Mouse (Mus musculus) spleen, adult 2 months (tissue): ENCODE measurements around the gene Akr1c13. TPM values are rescaled to one million over a fixed set of nuclear protein-coding genes. Genes with fewer than 3 reads are reported as not detected.

Source experiments
- DNase-seq, 2 experiments: peaks; one replicate each; pipeline versions ENCODE4 v3.0.0 to v3.0.0-alpha.2; 2012 to 2021; ENCODE audit warnings: low spot score in 2 of 2, low read depth in 1 of 2
- H3K27ac ChIP-seq: fragments of 200-500 bp; 2 replicates; pipeline ENCODE4 v1.5.1; 2012; ENCODE audit warnings: low read length, inconsistent platforms; ENCODE audit not compliant: insufficient read depth
- H3K27me3 ChIP-seq: fragments of 200-500 bp; 2 replicates; pipeline ENCODE4 v1.6.1; 2012; ENCODE audit warnings: mild to moderate bottlenecking, moderate library complexity, low read length, inconsistent platforms; ENCODE audit not compliant: control insufficient read depth, insufficient read depth
- H3K36me3 ChIP-seq: fragments of 200-500 bp; 2 replicates; pipeline ENCODE4 v1.6.1; 2012; ENCODE audit warnings: mild to moderate bottlenecking, low read length, inconsistent platforms; ENCODE audit not compliant: control insufficient read depth, insufficient read depth
- H3K4me1 ChIP-seq: fragments of 200-500 bp; 2 replicates; pipeline ENCODE4 v1.6.1; 2011; ENCODE audit warnings: inconsistent platforms; ENCODE audit not compliant: control insufficient read depth, insufficient read depth, insufficient read length
- H3K4me3 ChIP-seq: fragments of 200-500 bp; 2 replicates; pipeline ENCODE4 v1.5.1; 2011; ENCODE audit warnings: mild to moderate bottlenecking, inconsistent platforms; ENCODE audit not compliant: insufficient read depth, insufficient read length; ENCODE audit errors: extremely low read depth
- CTCF ChIP-seq: fragments of 200-500 bp; IDR thresholded peaks from 2 replicates; pipeline ENCODE4 v1.5.1; 2011; ENCODE audit warnings: mild to moderate bottlenecking, inconsistent platforms; ENCODE audit not compliant: insufficient read depth, insufficient read length, insufficient replicate concordance; ENCODE audit errors: extremely low read depth
- POLR2A ChIP-seq: fragments of 200-500 bp; IDR thresholded peaks from 2 replicates; pipeline ENCODE4 v1.6.1; 2011; ENCODE audit warnings: low read depth, low read length, inconsistent platforms
- WGBS: fragments of 180-500 bp; shearing (Covaris S2); methylation state at CpG from one replicate; pipeline ENCODE4 v1.1.7; 2018; 5-methylcytosine and 5-hydroxymethylcytosine counted together
- polyA plus RNA-seq: library from polyadenylated mRNA; depleted of rRNA; stranded (reverse); fragments of >200 nt; gene quantifications from 2 replicates; pipeline ENCODE4 v1.2.3, GENCODE M21; 2012; rRNA removed

The Akr1c13 gene
- 1.4 and 1.8 TPM in 2 replicates for polyA plus RNA-seq

DNA sequence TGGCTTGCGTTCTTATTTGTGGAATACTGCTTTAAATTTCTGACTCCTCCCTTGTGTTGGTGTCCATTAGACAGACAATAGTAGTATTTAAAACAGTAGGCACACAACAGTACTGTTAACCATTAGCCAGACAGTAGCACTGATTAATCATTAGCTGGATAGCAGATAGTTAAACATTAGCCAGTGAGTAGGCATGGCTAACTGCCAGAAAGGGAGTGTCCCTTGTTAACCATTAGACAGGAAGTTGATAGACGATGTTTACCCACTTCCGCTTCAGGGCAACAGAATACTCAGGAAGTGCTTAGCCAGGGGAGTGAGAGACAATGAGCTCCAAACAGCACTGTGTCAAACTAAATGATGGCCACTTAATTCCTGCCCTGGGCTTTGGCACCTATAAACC lies at the start of gene Akr1c13:
TSS of gene Akr1c13 (plus strand) at position 247 of the 400 bp plus-strand sequence.
- DNase-seq, result peak in 1 of 2 experiments; percentile 4
- TF ChIP-seq POLR2A, result no peak
- TF ChIP-seq CTCF, result no peak
- peak within 1 kb of the TSS; percentile 29; the same call in 1 of the 2 replicates for H3K4me3 ChIP-seq
- H3K27ac ChIP-seq, result peak within 1 kb of the TSS; percentile 1; the same call in 1 of the 2 replicates
- WGBS, result 47% methylated on average over 3 of the region's 3 CpGs
- no peaks in the 10 kb centered on the region for H3K4me1 ChIP-seq
- H3K36me3 ChIP-seq, result no peaks in the 10 kb centered on the region
- H3K27me3 ChIP-seq, result no peaks in the 10 kb centered on the region

GRCm38 (mm10) chr13:4144261-4144660 lies 46.7 kb upstream of the Akr1c13 start:
- H3K27ac ChIP-seq, result no peak overlapping the region
- no peaks in the 10 kb centered on the region for H3K4me1 ChIP-seq
- no peaks in the 10 kb centered on the region for H3K36me3 ChIP-seq
- no peak for TF ChIP-seq POLR2A
- no peak for TF ChIP-seq CTCF
- no peak overlapping the region for H3K4me3 ChIP-seq
- 67% methylated on average over 1 of the region's 1 CpGs for WGBS
- H3K27me3 ChIP-seq, result no peaks in the 10 kb centered on the region
- no peak for DNase-seq

- WGBS, result 81% methylated on average over 5 of the region's 5 CpGs
- Histone ChIP-seq H3K27me3 (no peaks in the 10 kb centered on the region), H3K36me3 (no peaks in the 10 kb centered on the region), H3K4me3 (no peak within 1 kb of the TSS), H3K27ac (no peak within 1 kb of the TSS), H3K4me1 (no peaks in the 10 kb centered on the region)
- no peak for DNase-seq
- TF ChIP-seq POLR2A (no peak), CTCF (no peak)
These were observed 40.4 kb upstream of the Akr1c13 start, which contains the start of gene Akr1c18 for GRCm38 (mm10) chr13:4150518-4150917. Gene Akr1c18, minus strand, starts transcription at chr13:4150654.

DNA sequence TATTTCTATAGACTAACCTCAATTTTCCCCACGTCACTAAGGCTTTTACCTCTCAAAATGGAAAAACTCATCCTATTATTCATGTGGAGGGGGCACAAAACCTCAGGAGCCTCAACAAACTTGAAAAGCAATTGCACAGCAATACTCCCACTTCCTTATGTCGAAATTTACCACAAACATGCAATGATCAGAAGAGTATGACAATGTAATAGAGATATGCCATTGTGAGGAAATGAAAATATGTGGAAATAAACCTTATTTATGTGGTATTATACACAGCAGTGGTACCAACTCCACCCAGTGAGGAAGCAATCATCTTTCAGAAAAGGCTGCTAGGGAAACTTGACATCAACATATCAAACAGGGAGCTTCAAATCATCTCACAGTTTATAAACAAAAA lies 38.0 kb upstream of the Akr1c13 start:
- no peaks in the 10 kb centered on the region for H3K36me3 ChIP-seq
- no peaks in the 10 kb centered on the region for H3K4me1 ChIP-seq
- WGBS, result 43% methylated on average over 2 of the region's 2 CpGs
- no peak for DNase-seq
- TF ChIP-seq CTCF, result no peak
- H3K27me3 ChIP-seq, result no peaks in the 10 kb centered on the region
- no peak overlapping the region for H3K4me3 ChIP-seq
- no peak overlapping the region for H3K27ac ChIP-seq

- no peak for DNase-seq
- H3K4me3 ChIP-seq, result no peak overlapping the region
- H3K27me3 ChIP-seq, result no peaks in the 10 kb centered on the region
- no peaks in the 10 kb centered on the region for H3K36me3 ChIP-seq
- WGBS, result 74% methylated on average over 3 of the region's 3 CpGs
- no peak for TF ChIP-seq CTCF
- TF ChIP-seq POLR2A, result no peak
- no peak overlapping the region for H3K27ac ChIP-seq
- no peaks in the 10 kb centered on the region for H3K4me1 ChIP-seq
These were observed 37.4 kb upstream of the Akr1c13 start for GRCm38 (mm10) chr13:4153593-4153992.

GRCm38 (mm10) chr13:4155286-4155685 lies 35.7 kb upstream of the Akr1c13 start:
- Histone ChIP-seq H3K4me3 (no peak overlapping the region), H3K4me1 (no peaks in the 10 kb centered on the region), H3K27ac (no peak overlapping the region), H3K36me3 (no peaks in the 10 kb centered on the region), H3K27me3 (no peaks in the 10 kb centered on the region)
- no peak for DNase-seq
- WGBS, result 78% methylated on average over 2 of the region's 2 CpGs
- no peak for TF ChIP-seq CTCF
- TF ChIP-seq POLR2A, result no peak

DNA sequence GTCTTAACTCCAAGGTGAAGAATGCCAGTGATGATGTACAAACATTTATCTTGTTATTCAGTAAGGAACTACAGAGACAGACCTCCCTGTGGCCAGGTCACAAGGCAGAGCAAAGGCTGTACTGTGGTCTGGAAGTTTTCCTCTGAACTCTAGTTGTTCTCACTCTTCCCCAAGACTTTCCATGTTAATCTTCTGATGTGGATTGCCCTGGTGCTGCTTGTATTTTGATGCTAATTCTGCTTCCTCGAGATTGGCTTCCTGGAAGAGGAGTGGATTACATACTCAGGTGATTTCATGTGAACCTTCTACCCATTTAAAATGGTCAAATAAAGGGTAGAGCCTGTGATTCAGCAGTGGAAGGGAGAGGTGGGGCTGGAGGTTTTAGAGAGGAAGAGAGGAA lies 22.9 kb upstream of the Akr1c13 start:
- H3K36me3 ChIP-seq, result no peaks in the 10 kb centered on the region
- TF ChIP-seq CTCF (no peak), POLR2A (no peak)
- H3K27me3 ChIP-seq, result no peaks in the 10 kb centered on the region
- DNase-seq, result no peak
- 42% methylated on average over 1 of the region's 1 CpGs for WGBS
- no peak overlapping the region for H3K27ac ChIP-seq
- H3K4me1 ChIP-seq, result no peaks in the 10 kb centered on the region
- no peak overlapping the region for H3K4me3 ChIP-seq
